Mouse (Mus musculus) lung, adult 2 months (tissue): ENCODE measurements at regions not wholly inside any gene's neighbourhood (a gene's known extent, or its start where the extent isn't known, plus 50 kb on each side); places are given as distances from the start of the nearest gene placed in this dataset.
"Not testable (repeated sequence)": the region's sequence is repeated elsewhere in the genome, so short reads cannot be mapped to it uniquely, and the experiment has no call there.

Experiments
- DNase-seq: peaks from one replicate; pipeline ENCODE4 v3.0.0; 2022
- H3K4me1 ChIP-seq: fragments of 200-500 bp; 2 replicates; pipeline ENCODE4 v1.6.1; 2011; ENCODE audit warnings: low read length; ENCODE audit not compliant: control insufficient read depth, insufficient read depth
- H3K4me3 ChIP-seq: fragments of 200-500 bp; replicated peaks from 2 replicates; pipeline ENCODE3; 2011; ENCODE audit warnings: low read depth, mild to moderate bottlenecking, control low read depth, low read length; ENCODE audit errors: extremely low read depth
- CTCF ChIP-seq: fragments of 200-500 bp; IDR thresholded peaks from 2 replicates; pipeline ENCODE4 v1.5.1; 2011; ENCODE audit warnings: mild to moderate bottlenecking, low read length, control low read depth; ENCODE audit not compliant: insufficient read depth
- POLR2A ChIP-seq: fragments of 200-500 bp; IDR thresholded peaks from 2 replicates; pipeline ENCODE4 v1.6.1; 2011; ENCODE audit warnings: low read depth, mild to moderate bottlenecking, control low read depth, low read length, borderline replicate concordance; ENCODE audit errors: extremely low read depth
- WGBS: fragments of 180-500 bp; shearing (Covaris S2); methylation state at CpG from one replicate; pipeline ENCODE4 v1.1.7; 2018; 5-methylcytosine and 5-hydroxymethylcytosine counted together

GRCm38 (mm10) chr10:99320797-99321196, 57.8 kb downstream of the Dusp6 start:
- 52% methylated on average over 8 of the region's 8 CpGs for WGBS
- H3K4me3 ChIP-seq = no peak overlapping the region
- no peak for DNase-seq
- no peaks in the 10 kb centered on the region for H3K4me1 ChIP-seq
- TF ChIP-seq CTCF = no peak
- TF ChIP-seq POLR2A = no peak

- H3K4me1 ChIP-seq = no peaks in the 10 kb centered on the region
- TF ChIP-seq CTCF (no peak), POLR2A (no peak)
- no peak overlapping the region for H3K4me3 ChIP-seq
- no peak for DNase-seq
- WGBS = 85% methylated on average over 8 of the region's 8 CpGs
Measured at GRCm38 (mm10) chr10:99323358-99323757, 60.3 kb downstream of the Dusp6 start.

GRCm38 (mm10) chr10:99327501-99327900, 64.5 kb downstream of the Dusp6 start:
- no peak for DNase-seq
- TF ChIP-seq CTCF (no peak), POLR2A (no peak)
- WGBS = 77% methylated on average over 2 of the region's 2 CpGs
- Histone ChIP-seq H3K4me1 (no peaks in the 10 kb centered on the region), H3K4me3 (no peak overlapping the region)

- TF ChIP-seq CTCF (no peak), POLR2A (no peak)
- H3K4me1 ChIP-seq = no peaks in the 10 kb centered on the region
- DNase-seq = no peak
- 73% methylated on average over 8 of the region's 8 CpGs for WGBS
- no peak overlapping the region for H3K4me3 ChIP-seq
Measured at GRCm38 (mm10) chr10:99328568-99328967, 65.5 kb downstream of the Dusp6 start.

- Histone ChIP-seq H3K4me3 (no peak overlapping the region), H3K4me1 (no peaks in the 10 kb centered on the region)
- TF ChIP-seq POLR2A (no peak), CTCF (no peak)
- WGBS = 95% methylated on average over 6 of the region's 6 CpGs
- DNase-seq = no peak
Measured at GRCm38 (mm10) chr10:99329469-99329868, 66.4 kb downstream of the Dusp6 start.

GRCm38 (mm10) chr10:99330519-99330918, 67.5 kb downstream of the Dusp6 start:
- 61% methylated on average over 7 of the region's 7 CpGs for WGBS
- TF ChIP-seq POLR2A = no peak
- TF ChIP-seq CTCF = no peak
- Histone ChIP-seq H3K4me3 (no peak overlapping the region), H3K4me1 (no peaks in the 10 kb centered on the region)
- no peak for DNase-seq

GRCm38 (mm10) chr10:99331876-99332275, 68.8 kb downstream of the Dusp6 start:
- 65% methylated on average over 12 of the region's 12 CpGs for WGBS
- no peak for DNase-seq
- no peak overlapping the region for H3K4me3 ChIP-seq
- no peak for TF ChIP-seq POLR2A
- TF ChIP-seq CTCF = no peak
- no peaks in the 10 kb centered on the region for H3K4me1 ChIP-seq

- DNase-seq = no peak
- 50% methylated on average over 5 of the region's 5 CpGs for WGBS
- TF ChIP-seq POLR2A (no peak), CTCF (no peak)
- Histone ChIP-seq H3K4me3 (no peak overlapping the region), H3K4me1 (no peaks in the 10 kb centered on the region)
Measured at GRCm38 (mm10) chr10:99333831-99334230, 70.8 kb downstream of the Dusp6 start.

- 56% methylated on average over 4 of the region's 4 CpGs for WGBS
- H3K4me1 ChIP-seq = no peaks in the 10 kb centered on the region
- TF ChIP-seq POLR2A (no peak), CTCF (no peak)
- no peak overlapping the region for H3K4me3 ChIP-seq
- no peak for DNase-seq
Measured at GRCm38 (mm10) chr10:99336091-99336490, 73.1 kb downstream of the Dusp6 start.

- H3K4me1 ChIP-seq, DNase-seq, H3K4me3 ChIP-seq: not testable (repeated sequence)
- 95% methylated on average over 7 of the region's 11 CpGs for WGBS
Measured at GRCm38 (mm10) chr10:99338790-99339189, 75.8 kb downstream of the Dusp6 start.

GRCm38 (mm10) chr10:99339291-99339912, 76.4 kb downstream of the Dusp6 start:
- peak; percentile 74 for DNase-seq
- not testable (repeated sequence) for H3K4me3 ChIP-seq, H3K4me1 ChIP-seq
- 98% methylated on average over 13 of the region's 19 CpGs for WGBS

GRCm38 (mm10) chr10:99340057-99340456, 77.0 kb downstream of the Dusp6 start:
- 98% methylated on average over 7 of the region's 25 CpGs for WGBS
- not testable (repeated sequence) for DNase-seq, H3K4me1 ChIP-seq, H3K4me3 ChIP-seq
